Mouse (Mus musculus): ENCODE data around the gene Actl6b.

DNA sequence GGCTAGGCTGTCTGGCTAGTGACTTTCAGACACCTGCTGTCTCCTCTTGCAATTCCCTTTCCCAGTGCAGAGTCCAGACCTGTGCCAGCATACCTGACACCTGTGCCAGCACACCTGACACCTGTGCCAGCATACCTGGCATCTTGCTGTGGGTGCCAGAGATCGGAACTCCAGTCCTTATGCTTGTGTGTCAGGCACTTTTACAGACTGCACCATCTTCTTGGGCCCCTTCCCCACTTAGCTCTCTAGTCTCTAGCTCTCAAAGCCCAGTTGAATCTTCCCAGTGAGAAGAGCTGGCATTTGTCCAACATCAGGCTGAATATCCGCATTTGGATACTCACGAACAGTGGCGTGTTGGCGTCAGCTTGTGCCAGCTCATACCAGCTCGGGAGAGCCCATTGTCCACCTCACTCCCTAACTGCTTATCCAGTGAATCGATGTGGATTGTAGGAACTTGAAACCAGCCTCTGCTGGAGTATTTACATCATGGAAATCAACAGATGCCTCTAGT lies 14.0 kb upstream of the Actl6b start:
- TF ChIP-seq CTCF (IDR thresholded peaks at IDR 0.05; ENCODE audit: low read depth) (no peak), EP300 (IDR thresholded peaks at IDR 0.05; ENCODE audit: low read depth) (no peak)

All from liver, embryonic 14.5 days (tissue).